Mouse (Mus musculus): ENCODE results near the gene Zfp3. TPM values are rescaled to one million over a fixed set of nuclear protein-coding genes. Genes with fewer than 3 reads are reported as not detected.

The Zfp3 gene
- polyA plus RNA-seq, 1 experiment: 0.72 TPM

- H3K27me3 ChIP-seq (ENCODE audit: control insufficient read depth, insufficient read depth, low read length): no peaks in the 10 kb centered on the region
- no peak overlapping the region for H3K27ac ChIP-seq (ENCODE audit: insufficient read depth, low read depth, low read length)
- H3K36me3 ChIP-seq (ENCODE audit: control insufficient read depth, insufficient read depth, low read length): no peaks in the 10 kb centered on the region
- no peak for TF ChIP-seq CTCF (IDR thresholded peaks at IDR 0.05; ENCODE audit: extremely low read depth, insufficient read length, insufficient replicate concordance, low read depth, low read length)
- TF ChIP-seq POLR2A (IDR thresholded peaks at IDR 0.05; ENCODE audit: low read depth, low read length): no peak
- no peak overlapping the region for H3K4me3 ChIP-seq (ENCODE audit: low read depth, low read length)
- 86% methylated on average over 8 of the region's 8 CpGs for WGBS
- 0 out of 2 replicates have a peak, but pooled peaks cover 1% of the 10 kb centered on the region for H3K4me1 ChIP-seq (ENCODE audit: control insufficient read depth, insufficient read depth, insufficient read length, low read length)
These were observed 51.1 kb downstream of the Zfp3 start for GRCm38 (mm10) chr11:70815071-70815470.

DNA sequence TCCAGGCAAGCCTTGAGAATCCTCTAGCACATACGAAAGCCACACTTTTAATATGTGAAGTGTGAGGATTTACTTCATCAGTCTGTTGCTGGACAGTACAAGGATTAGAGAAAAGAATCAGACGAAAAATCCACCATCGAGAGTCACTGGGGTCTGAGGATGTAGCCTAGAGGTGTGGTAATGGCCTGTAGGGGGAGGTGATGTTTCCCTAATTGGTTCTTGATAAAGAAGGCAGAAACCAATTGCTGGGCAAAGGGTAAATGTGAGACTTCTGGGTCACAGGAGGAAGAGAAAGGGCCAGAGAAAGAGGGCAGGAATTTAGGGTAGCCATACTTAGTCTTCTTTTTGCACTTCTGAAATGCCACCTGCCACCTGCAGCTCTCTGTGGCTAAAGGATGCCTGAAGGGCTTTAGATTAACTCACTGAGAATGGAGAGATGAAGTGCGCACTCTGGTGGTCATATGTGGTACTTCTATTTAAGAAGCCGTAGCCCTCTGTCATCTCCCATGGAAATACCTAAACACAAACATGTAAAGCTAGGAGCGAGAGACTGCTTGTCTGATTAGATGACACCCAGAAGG lies 51.6 kb downstream of the Zfp3 start:
- TF ChIP-seq POLR2A (IDR thresholded peaks at IDR 0.05; ENCODE audit: low read depth, low read length): no peak
- peak; percentile 51; the same call in 1 of the 2 replicates for TF ChIP-seq CTCF (IDR thresholded peaks at IDR 0.05; ENCODE audit: extremely low read depth, insufficient read length, insufficient replicate concordance, low read depth, low read length)
- H3K27ac ChIP-seq (ENCODE audit: insufficient read depth, low read depth, low read length): no peak overlapping the region
- 0 out of 2 replicates have a peak, but pooled peaks cover 1% of the 10 kb centered on the region for H3K4me1 ChIP-seq (ENCODE audit: control insufficient read depth, insufficient read depth, insufficient read length, low read length)
- no peaks in the 10 kb centered on the region for H3K36me3 ChIP-seq (ENCODE audit: control insufficient read depth, insufficient read depth, low read length)
- no peaks in the 10 kb centered on the region for H3K27me3 ChIP-seq (ENCODE audit: control insufficient read depth, insufficient read depth, low read length)
- no peak overlapping the region for H3K4me3 ChIP-seq (ENCODE audit: low read depth, low read length)
- WGBS: 19% methylated on average over 6 of the region's 6 CpGs

DNA sequence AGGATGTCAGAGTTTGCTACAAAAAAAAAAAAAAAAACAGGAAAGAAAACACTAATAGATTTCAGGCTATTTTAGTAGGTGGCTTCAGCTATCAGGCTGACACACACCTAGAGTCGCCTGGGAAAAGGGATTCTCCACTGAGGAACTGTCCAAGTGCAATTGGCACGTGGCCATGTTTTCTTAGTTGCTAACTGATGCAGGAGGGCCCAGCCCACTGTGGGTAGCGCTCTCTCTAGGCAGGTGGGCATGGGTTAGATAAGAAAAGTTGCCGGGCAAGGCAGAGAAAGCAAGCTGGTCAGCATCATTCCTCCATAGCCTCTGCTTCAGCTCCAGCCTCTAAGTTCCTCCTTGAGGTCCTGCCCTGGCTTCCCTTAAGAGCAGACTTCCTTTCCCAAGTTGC lies 52.8 kb downstream of the Zfp3 start:
- Histone ChIP-seq H3K27me3 (ENCODE audit: control insufficient read depth, insufficient read depth, low read length) (no peaks in the 10 kb centered on the region), H3K4me1 (ENCODE audit: control insufficient read depth, insufficient read depth, insufficient read length, low read length) (0 out of 2 replicates have a peak, but pooled peaks cover 1% of the 10 kb centered on the region), H3K36me3 (ENCODE audit: control insufficient read depth, insufficient read depth, low read length) (no peaks in the 10 kb centered on the region), H3K4me3 (ENCODE audit: low read depth, low read length) (no peak overlapping the region), H3K27ac (ENCODE audit: insufficient read depth, low read depth, low read length) (no peak overlapping the region)
- TF ChIP-seq POLR2A (IDR thresholded peaks at IDR 0.05; ENCODE audit: low read depth, low read length) (no peak), CTCF (IDR thresholded peaks at IDR 0.05; ENCODE audit: extremely low read depth, insufficient read length, insufficient replicate concordance, low read depth, low read length) (no peak)
- WGBS: 32% methylated on average over 4 of the region's 4 CpGs

DNA sequence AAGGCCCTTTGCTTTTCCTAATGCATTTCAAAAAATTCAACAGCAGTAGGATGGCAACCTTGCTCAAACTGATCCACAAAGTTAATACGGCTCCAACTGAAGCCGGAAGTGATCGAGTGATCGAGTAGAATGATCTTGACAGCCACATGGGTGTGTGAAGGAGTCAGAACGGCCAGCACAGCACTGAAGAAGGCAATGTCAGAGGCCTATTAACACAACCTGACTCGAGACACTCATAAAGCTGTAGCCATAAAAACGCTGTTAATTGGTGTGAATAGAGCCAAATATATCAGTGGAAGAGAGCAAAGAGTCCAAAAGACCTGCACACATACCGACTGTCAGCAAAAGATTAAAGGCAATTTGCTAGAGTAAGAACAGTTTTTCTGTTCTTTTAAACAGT lies 56.1 kb downstream of the Zfp3 start:
- no peak for TF ChIP-seq CTCF (IDR thresholded peaks at IDR 0.05; ENCODE audit: extremely low read depth, insufficient read length, insufficient replicate concordance, low read depth, low read length)
- no peak for TF ChIP-seq POLR2A (IDR thresholded peaks at IDR 0.05; ENCODE audit: low read depth, low read length)
- Histone ChIP-seq H3K27ac (ENCODE audit: insufficient read depth, low read depth, low read length) (no peak overlapping the region), H3K27me3 (ENCODE audit: control insufficient read depth, insufficient read depth, low read length) (no peaks in the 10 kb centered on the region), H3K36me3 (ENCODE audit: control insufficient read depth, insufficient read depth, low read length) (no peaks in the 10 kb centered on the region), H3K4me3 (ENCODE audit: low read depth, low read length) (no peak overlapping the region), H3K4me1 (ENCODE audit: control insufficient read depth, insufficient read depth, insufficient read length, low read length) (peaks cover 10% of the 10 kb centered on the region; the same call in 1 of the 2 replicates)
- 23% methylated on average over 8 of the region's 8 CpGs for WGBS

GRCm38 (mm10) chr11:70821728-70822591 lies 58.0 kb downstream of the Zfp3 start:
- Histone ChIP-seq H3K27ac (ENCODE audit: insufficient read depth, low read depth, low read length) (peak overlapping the region; percentile 41), H3K36me3 (ENCODE audit: control insufficient read depth, insufficient read depth, low read length) (no peaks in the 10 kb centered on the region), H3K4me1 (ENCODE audit: control insufficient read depth, insufficient read depth, insufficient read length, low read length) (peaks cover 9% of the 10 kb centered on the region; the same call in 1 of the 2 replicates), H3K4me3 (ENCODE audit: low read depth, low read length) (peak overlapping the region; percentile 26), H3K27me3 (ENCODE audit: control insufficient read depth, insufficient read depth, low read length) (no peaks in the 10 kb centered on the region)
- 18% methylated on average over 17 of the region's 17 CpGs for WGBS
- no peak for TF ChIP-seq CTCF (IDR thresholded peaks at IDR 0.05; ENCODE audit: extremely low read depth, insufficient read length, insufficient replicate concordance, low read depth, low read length)
- no peak for TF ChIP-seq POLR2A (IDR thresholded peaks at IDR 0.05; ENCODE audit: low read depth, low read length)

Other genes starting within 250 kb of the Zfp3 start
- not detected in 2 replicates for gene Vmo1, start 249.6 kb upstream of the Zfp3 start, polyA plus RNA-seq (2012; rRNA removed)
- 4.3 and 8.4 TPM in 2 replicates for gene Gltpd2, start 245.0 kb upstream of the Zfp3 start, polyA plus RNA-seq (2012; rRNA removed)
- 146 and 264 TPM in 2 replicates for gene Psmb6, start 238.8 kb upstream of the Zfp3 start, polyA plus RNA-seq (2012; rRNA removed)
- not detected in 2 replicates for gene Gm40193, start 231.3 kb upstream of the Zfp3 start, polyA plus RNA-seq (2012; rRNA removed)
- gene Pld2, start 224.1 kb upstream of the Zfp3 start, polyA plus RNA-seq (2012; rRNA removed): 11.0 and 24.9 TPM in 2 replicates
- gene Mink1, start 201.3 kb upstream of the Zfp3 start, polyA plus RNA-seq (2012; rRNA removed): 43.6 and 82.0 TPM in 2 replicates
- not detected in 2 replicates for gene 4930544D05Rik, start 148.4 kb upstream of the Zfp3 start, polyA plus RNA-seq (2012; rRNA removed)
- gene Chrne, start 145.0 kb upstream of the Zfp3 start, polyA plus RNA-seq (2012; rRNA removed): 0.06 TPM in 1 of 2 replicates, not detected in the other
- gene Gp1ba, start 125.1 kb upstream of the Zfp3 start, polyA plus RNA-seq (2012; rRNA removed): 0.04 and 0.22 TPM in 2 replicates
- 43.0 and 114 TPM in 2 replicates for gene Rnf167, start 117.0 kb upstream of the Zfp3 start, polyA plus RNA-seq (2012; rRNA removed)
- gene Slc25a11, start 116.7 kb upstream of the Zfp3 start, polyA plus RNA-seq (2012; rRNA removed): 109 and 147 TPM in 2 replicates
- gene Pfn1, start 109.6 kb upstream of the Zfp3 start, polyA plus RNA-seq (2012; rRNA removed): 2,319 and 5,668 TPM in 2 replicates
- gene Eno3, start 107.0 kb upstream of the Zfp3 start, polyA plus RNA-seq (2012; rRNA removed): 3.3 and 12.7 TPM in 2 replicates
- gene Spag7, start 94.8 kb upstream of the Zfp3 start, polyA plus RNA-seq (2012; rRNA removed): 21.0 and 36.6 TPM in 2 replicates
- 27.7 and 66.7 TPM in 2 replicates for gene Camta2, start 76.1 kb upstream of the Zfp3 start, polyA plus RNA-seq (2012; rRNA removed)
- gene Inca1, start 64.1 kb upstream of the Zfp3 start, polyA plus RNA-seq (2012; rRNA removed): 0.38 and 0.79 TPM in 2 replicates
- 33.9 and 87.1 TPM in 2 replicates for gene Kif1c, start 63.7 kb upstream of the Zfp3 start, polyA plus RNA-seq (2012; rRNA removed)
- 0.70 and 0.94 TPM in 2 replicates for gene Scimp, start 48.4 kb downstream of the Zfp3 start, polyA plus RNA-seq (2012; rRNA removed)
- 1.1 and 1.7 TPM in 2 replicates for gene Rabep1, start 80.6 kb downstream of the Zfp3 start, polyA plus RNA-seq (2012; rRNA removed)
- gene Nup88, start 205.8 kb downstream of the Zfp3 start, polyA plus RNA-seq (2012; rRNA removed): 4.3 and 7.6 TPM in 2 replicates
- 6.5 and 8.1 TPM in 2 replicates for gene Rpain, start 206.0 kb downstream of the Zfp3 start, polyA plus RNA-seq (2012; rRNA removed)
- 125 and 165 TPM in 2 replicates for gene C1qbp, start 218.8 kb downstream of the Zfp3 start, polyA plus RNA-seq (2012; rRNA removed)
- 3.9 and 8.2 TPM in 2 replicates for gene Dhx33, start 240.2 kb downstream of the Zfp3 start, polyA plus RNA-seq (2012; rRNA removed)

All from small intestine, adult 2 months (tissue).